Mouse (Mus musculus) neutrophil, adult 59 days (primary cell): ENCODE results near the gene Hmgb1. TPM values are rescaled to one million over a fixed set of nuclear protein-coding genes. Genes with fewer than 3 reads are reported as not detected.

Experiments used
- total RNA-seq, 2 experiments: library from RNA; stranded (reverse); gene quantifications; 1 replicate in 1 of 2; 2 replicates in 1 of 2; pipeline ENCODE4 v1.2.4; 2023

Gene Hmgb1
- 100 to 1,000 TPM; 248 to 297 TPM for total RNA-seq

GRCm38 (mm10) chr5:149184104-149184843 is at the start of gene Hmgb1, which contains the start of gene Uspl1:
Hmgb1 (minus strand) TSS chr5:149184489.
Uspl1 (plus strand) TSS chr5:149184350.

Other genes with a start within 250 kb of the Hmgb1 start
- 1 to 10 TPM in 1 of 2 experiments, under 1 TPM in 1; 0.68 to 1.8 TPM for gene Gm42791, start 189.3 kb downstream of the Hmgb1 start, total RNA-seq
- gene Uspl1, start 139 bp downstream of the Hmgb1 start, total RNA-seq: 10 to 100 TPM; 20.0 to 23.4 TPM
- gene Alox5ap, start 80.3 kb upstream of the Hmgb1 start, total RNA-seq: 1,000 to 10,000 TPM; 1,426 to 1,506 TPM
- gene Medag, start 227.3 kb upstream of the Hmgb1 start, total RNA-seq: not detected